Mouse (Mus musculus) neural tube, embryonic 11.5 days (tissue): ENCODE measurements around the gene Wnt11. TPM values are rescaled to one million over a fixed set of nuclear protein-coding genes. Genes with fewer than 3 reads are reported as not detected.
A peak's percentile ranks its signal among the peaks of the same experiment; 100 is the strongest.

ENCODE experiments used
- ATAC-seq: fragments of 200-750 bp; cut with Nextera tagmentation; 2 replicates; pipeline ENCODE4 v1.8.0; 2017; ENCODE audit warnings: moderate number of reproducible peaks, mild to moderate bottlenecking, moderate TSS enrichment, moderate library complexity; ENCODE audit not compliant: insufficient read depth, low FRiP score, low TSS enrichment
- DNase-seq: peaks from one replicate; pipeline ENCODE4 v3.0.0-alpha.2; 2015; ENCODE audit warnings: low spot score
- H3K27ac ChIP-seq: fragments of 300-500 bp; sonication (generic); 2 replicates; pipeline ENCODE4 v1.5.1; 2014; ENCODE audit warnings: low read depth, mild to moderate bottlenecking, low read length
- H3K27me3 ChIP-seq: fragments of 300-500 bp; sonication (generic); 2 replicates; pipeline ENCODE4 v1.6.1; 2014; ENCODE audit warnings: mild to moderate bottlenecking, low read length, mixed read lengths; ENCODE audit not compliant: control insufficient read depth, insufficient read depth
- H3K36me3 ChIP-seq: fragments of 300-500 bp; sonication (generic); 2 replicates; pipeline ENCODE4 v1.6.1; 2014; ENCODE audit warnings: mild to moderate bottlenecking, low read length, moderate library complexity, mixed read lengths; ENCODE audit not compliant: control insufficient read depth, insufficient read depth
- H3K4me1 ChIP-seq: fragments of 300-500 bp; sonication (generic); 2 replicates; pipeline ENCODE4 v1.6.1; 2014; ENCODE audit warnings: low read length, mixed read lengths; ENCODE audit not compliant: control insufficient read depth, insufficient read depth
- H3K4me2 ChIP-seq: fragments of 300-500 bp; sonication (generic); 2 replicates; pipeline ENCODE4 v1.6.1; 2014; ENCODE audit warnings: low read depth, mild to moderate bottlenecking, moderate library complexity
- H3K4me3 ChIP-seq: fragments of 300-500 bp; sonication (generic); 2 replicates; pipeline ENCODE4 v1.5.1; 2014; ENCODE audit warnings: low read depth, low read length
- H3K9ac ChIP-seq: fragments of 300-500 bp; sonication (generic); 2 replicates; pipeline ENCODE4 v1.6.1; 2014; ENCODE audit warnings: mild to moderate bottlenecking, low read length
- H3K9me3 ChIP-seq: fragments of 300-500 bp; sonication (generic); 2 replicates; pipeline ENCODE4 v1.6.1; 2016; ENCODE audit warnings: low read length; ENCODE audit not compliant: control insufficient read depth
- WGBS: fragments of 180-500 bp; shearing (Covaris S2); extraction: QIAGEN DNeasy Blood & Tissue Kit; methylation state at CpG from one replicate; pipeline ENCODE4 v1.1.7; 2014; 5-methylcytosine and 5-hydroxymethylcytosine counted together
- polyA plus RNA-seq: library from polyadenylated mRNA; unstranded; fragments of >200 nt; fragmentation: Nextera tagmentation; extraction: Ambion mirVana; gene quantifications from 2 replicates; pipeline ENCODE4 v1.2.1, GENCODE M21; 2014

Gene Wnt11
- polyA plus RNA-seq = 6.9 and 7.0 TPM in 2 replicates

GRCm38 (mm10) chr7:98834711-98835321 is at the start of gene Wnt11:
Gene Wnt11 (plus strand): TSS chr7:98835112.
- H3K9me3 ChIP-seq = no peaks in the 10 kb centered on the region
- H3K4me1 ChIP-seq = peaks cover 39% of the 10 kb centered on the region
- H3K9ac ChIP-seq = peak within 1 kb of the TSS; percentile 14
- no peaks in the 10 kb centered on the region for H3K36me3 ChIP-seq
- ATAC-seq (no peak), DNase-seq (peak; percentile 56)
- H3K27me3 ChIP-seq = peaks cover 75% of the 10 kb centered on the region
- H3K4me2 ChIP-seq = peak within 1 kb of the TSS; percentile 61
- WGBS = under 1% methylated on average over 60 of the region's 66 CpGs
- no peak within 1 kb of the TSS for H3K27ac ChIP-seq
- peak within 1 kb of the TSS; percentile 37 for H3K4me3 ChIP-seq

GRCm38 (mm10) chr7:98786792-98787612 is 47.9 kb upstream of the Wnt11 start:
- no peak for ATAC-seq
- DNase-seq = no peak
- Histone ChIP-seq H3K4me3 (no peak overlapping the region), H3K9ac (no peak overlapping the region), H3K9me3 (no peaks in the 10 kb centered on the region), H3K4me1 (0 out of 2 replicates have a peak, but pooled peaks cover 6% of the 10 kb centered on the region), H3K27me3 (no peaks in the 10 kb centered on the region), H3K36me3 (no peaks in the 10 kb centered on the region), H3K27ac (no peak overlapping the region), H3K4me2 (no peak overlapping the region)
- WGBS = 79% methylated on average over 11 of the region's 11 CpGs

GRCm38 (mm10) chr7:98788721-98789120 is 46.2 kb upstream of the Wnt11 start:
- Histone ChIP-seq H3K27me3 (no peaks in the 10 kb centered on the region), H3K9ac (no peak overlapping the region), H3K4me3 (no peak overlapping the region), H3K36me3 (no peaks in the 10 kb centered on the region), H3K4me1 (0 out of 2 replicates have a peak, but pooled peaks cover 6% of the 10 kb centered on the region), H3K27ac (no peak overlapping the region), H3K4me2 (no peak overlapping the region), H3K9me3 (no peaks in the 10 kb centered on the region)
- ATAC-seq = no peak
- DNase-seq = no peak
- WGBS = 87% methylated on average over 7 of the region's 7 CpGs

- Histone ChIP-seq H3K36me3 (no peaks in the 10 kb centered on the region), H3K4me2 (no peak overlapping the region), H3K4me1 (0 out of 2 replicates have a peak, but pooled peaks cover 6% of the 10 kb centered on the region), H3K9ac (no peak overlapping the region), H3K27me3 (no peaks in the 10 kb centered on the region), H3K4me3 (no peak overlapping the region), H3K9me3 (no peaks in the 10 kb centered on the region), H3K27ac (no peak overlapping the region)
- WGBS = 84% methylated on average over 4 of the region's 4 CpGs
- DNase-seq (no peak), ATAC-seq (no peak)
Observed at GRCm38 (mm10) chr7:98789121-98789520, 45.8 kb upstream of the Wnt11 start.

- Histone ChIP-seq H3K4me3 (no peak overlapping the region), H3K36me3 (no peaks in the 10 kb centered on the region), H3K9ac (no peak overlapping the region), H3K4me2 (no peak overlapping the region), H3K27me3 (no peaks in the 10 kb centered on the region), H3K9me3 (no peaks in the 10 kb centered on the region), H3K27ac (no peak overlapping the region), H3K4me1 (no peaks in the 10 kb centered on the region)
- ATAC-seq = no peak
- DNase-seq = no peak
- WGBS = 84% methylated on average over 5 of the region's 5 CpGs
Observed at GRCm38 (mm10) chr7:98791864-98792263, 43.0 kb upstream of the Wnt11 start.

- no peak overlapping the region for H3K9ac ChIP-seq
- DNase-seq = no peak
- H3K27ac ChIP-seq = no peak overlapping the region
- no peaks in the 10 kb centered on the region for H3K27me3 ChIP-seq
- H3K4me2 ChIP-seq = no peak overlapping the region
- WGBS = 80% methylated on average over 5 of the region's 5 CpGs
- no peak overlapping the region for H3K4me3 ChIP-seq
- H3K36me3 ChIP-seq = no peaks in the 10 kb centered on the region
- ATAC-seq = no peak
- H3K4me1 ChIP-seq = peaks cover 7% of the 10 kb centered on the region
- H3K9me3 ChIP-seq = no peaks in the 10 kb centered on the region
Observed at GRCm38 (mm10) chr7:98793811-98794210, 41.1 kb upstream of the Wnt11 start.

- no peak for DNase-seq
- H3K36me3 ChIP-seq = no peaks in the 10 kb centered on the region
- H3K27me3 ChIP-seq = no peaks in the 10 kb centered on the region
- no peak overlapping the region for H3K9ac ChIP-seq
- 58% methylated on average over 3 of the region's 3 CpGs for WGBS
- no peak overlapping the region for H3K4me2 ChIP-seq
- peaks cover 7% of the 10 kb centered on the region for H3K4me1 ChIP-seq
- H3K4me3 ChIP-seq = no peak overlapping the region
- no peak overlapping the region for H3K27ac ChIP-seq
- no peaks in the 10 kb centered on the region for H3K9me3 ChIP-seq
- no peak for ATAC-seq
Observed at GRCm38 (mm10) chr7:98794444-98794843, 40.5 kb upstream of the Wnt11 start.

GRCm38 (mm10) chr7:98795637-98796036 is 39.3 kb upstream of the Wnt11 start:
- no peak overlapping the region for H3K4me2 ChIP-seq
- no peak overlapping the region for H3K27ac ChIP-seq
- no peaks in the 10 kb centered on the region for H3K36me3 ChIP-seq
- H3K27me3 ChIP-seq = no peaks in the 10 kb centered on the region
- WGBS = 88% methylated on average over 5 of the region's 5 CpGs
- DNase-seq = no peak
- H3K9ac ChIP-seq = no peak overlapping the region
- H3K4me3 ChIP-seq = no peak overlapping the region
- no peaks in the 10 kb centered on the region for H3K9me3 ChIP-seq
- H3K4me1 ChIP-seq = peaks cover 7% of the 10 kb centered on the region
- no peak for ATAC-seq
